Mouse (Mus musculus) brain, embryonic 14.5 days (tissue): Measurements from ENCODE around the gene Grb2.

Source experiments
- CTCF ChIP-seq: fragments of 200-500 bp; IDR thresholded peaks from 2 replicates; pipeline ENCODE4 v1.5.1; 2012; ENCODE audit warnings: inconsistent platforms, mild to moderate bottlenecking, moderate library complexity, borderline replicate concordance; ENCODE audit not compliant: insufficient read depth, insufficient read length; ENCODE audit errors: extremely low read depth
- POLR2A ChIP-seq: fragments of 200-500 bp; IDR thresholded peaks from 2 replicates; pipeline ENCODE4 v1.6.1; 2012; ENCODE audit warnings: mild to moderate bottlenecking, inconsistent platforms, borderline replicate concordance; ENCODE audit not compliant: poor library complexity, insufficient read depth, insufficient read length, severe bottlenecking; ENCODE audit errors: extremely low read depth

GRCm38 (mm10) chr11:115689137-115689915 is 19.1 kb downstream of the Grb2 start:
- TF ChIP-seq POLR2A (no peak), CTCF (no peak)
